Mouse (Mus musculus): ENCODE measurements around the gene Adad1.

Gene Adad1

GRCm38 (mm10) chr3:37169283-37169682 is 106.0 kb downstream of the Adad1 start:
- DNase-seq (ENCODE audit: low spot score in 2 of 2): no peak

Measured in spleen, postnatal 4 days (tissue).